Mouse (Mus musculus) liver, embryonic 11.5 days (tissue): ENCODE measurements at regions not wholly inside any gene's neighbourhood (a gene's known extent, or its start where the extent isn't known, plus 50 kb on each side); places are given as distances from the start of the nearest gene placed in this dataset.

ENCODE experiments used
- ATAC-seq: fragments of 200-750 bp; cut with Nextera tagmentation; replicated peaks from 2 replicates; pipeline ENCODE4 v1.8.0; 2017; ENCODE audit warnings: moderate number of reproducible peaks, mild to moderate bottlenecking, moderate TSS enrichment, moderate library complexity; ENCODE audit not compliant: low FRiP score
- DNase-seq: peaks from one replicate; pipeline ENCODE4 v3.0.0-alpha.2; 2017; ENCODE audit warnings: low spot score
- H3K27ac ChIP-seq: fragments of 300-500 bp; sonication (generic); 2 replicates; pipeline ENCODE4 v1.5.1; 2014; ENCODE audit warnings: mild to moderate bottlenecking, low read depth, low read length, control low read depth
- H3K27me3 ChIP-seq: fragments of 300-500 bp; sonication (generic); replicated peaks from 2 replicates; pipeline ENCODE4 v1.6.1; 2014; ENCODE audit warnings: low read length, mixed read lengths; ENCODE audit not compliant: control insufficient read depth, insufficient read depth
- H3K36me3 ChIP-seq: fragments of 300-500 bp; sonication (generic); 2 replicates; pipeline ENCODE4 v1.6.1; 2014; ENCODE audit warnings: mild to moderate bottlenecking, low read length, moderate library complexity, mixed read lengths; ENCODE audit not compliant: control insufficient read depth, insufficient read depth
- H3K4me1 ChIP-seq: fragments of 300-500 bp; sonication (generic); replicated peaks from 2 replicates; pipeline ENCODE4 v1.6.1; 2014; ENCODE audit warnings: low read length, mixed read lengths; ENCODE audit not compliant: control insufficient read depth, insufficient read depth
- H3K4me2 ChIP-seq: fragments of 300-500 bp; sonication (generic); 2 replicates; pipeline ENCODE4 v1.6.1; 2014; ENCODE audit warnings: mild to moderate bottlenecking, control low read depth, moderate library complexity
- H3K4me3 ChIP-seq: fragments of 300-500 bp; sonication (generic); 2 replicates; pipeline ENCODE4 v1.5.1; 2014; ENCODE audit warnings: low read depth, low read length, control low read depth
- H3K9ac ChIP-seq: fragments of 300-500 bp; sonication (generic); 2 replicates; pipeline ENCODE4 v1.6.1; 2014; ENCODE audit warnings: low read depth, low read length, control low read depth
- H3K9me3 ChIP-seq: fragments of 300-500 bp; sonication (generic); 2 replicates; pipeline ENCODE4 v1.6.1; 2016; ENCODE audit warnings: low read length, inconsistent platforms, mixed read lengths; ENCODE audit not compliant: control insufficient read depth
- WGBS: fragments of 180-500 bp; shearing (Covaris S2); extraction: QIAGEN DNeasy Blood & Tissue Kit; methylation state at CpG from one replicate; pipeline ENCODE4 v1.1.7; 2014; 5-methylcytosine and 5-hydroxymethylcytosine counted together

GRCm38 (mm10) chr12:77952492-77952891 is 241.6 kb upstream of the Gm6657 start:
- H3K27me3 ChIP-seq: no peaks in the 10 kb centered on the region
- H3K4me2 ChIP-seq: no peak overlapping the region
- H3K36me3 ChIP-seq: no peaks in the 10 kb centered on the region
- no peak overlapping the region for H3K9ac ChIP-seq
- no peaks in the 10 kb centered on the region for H3K4me1 ChIP-seq
- DNase-seq (no peak), ATAC-seq (no peak)
- H3K4me3 ChIP-seq: no peak overlapping the region
- no peaks in the 10 kb centered on the region for H3K9me3 ChIP-seq
- 42% methylated on average over 2 of the region's 2 CpGs for WGBS
- H3K27ac ChIP-seq: no peak overlapping the region

DNA sequence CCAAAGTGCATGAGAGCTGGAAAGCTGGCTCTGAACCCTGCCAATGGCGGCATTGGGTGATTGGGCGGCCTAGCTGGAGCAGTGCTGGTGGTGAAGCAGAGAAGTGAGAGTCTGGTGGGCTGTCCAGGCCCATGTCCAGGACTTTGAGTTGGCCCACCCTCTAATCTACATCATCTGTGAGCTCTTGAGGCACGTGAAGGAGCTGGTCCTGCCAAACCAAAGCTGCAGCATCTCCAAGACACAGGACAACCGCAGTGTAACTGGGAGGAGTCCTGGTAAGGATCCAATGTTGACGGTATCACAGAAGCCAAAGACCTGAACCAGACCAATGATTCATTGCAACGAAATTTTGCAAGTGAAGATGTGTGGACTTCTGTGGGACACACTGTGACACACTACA is 231.4 kb upstream of the Gm6657 start:
- Histone ChIP-seq H3K4me1 (no peaks in the 10 kb centered on the region), H3K27ac (no peak overlapping the region), H3K4me3 (no peak overlapping the region), H3K27me3 (no peaks in the 10 kb centered on the region), H3K4me2 (no peak overlapping the region), H3K9me3 (no peaks in the 10 kb centered on the region), H3K9ac (no peak overlapping the region), H3K36me3 (no peaks in the 10 kb centered on the region)
- ATAC-seq (no peak; the same call in 1 of the 2 replicates), DNase-seq (no peak)
- WGBS: 84% methylated on average over 6 of the region's 6 CpGs

- no peaks in the 10 kb centered on the region for H3K27me3 ChIP-seq
- WGBS: 49% methylated on average over 3 of the region's 3 CpGs
- no peak overlapping the region for H3K4me2 ChIP-seq
- H3K9ac ChIP-seq: no peak overlapping the region
- H3K9me3 ChIP-seq: no peaks in the 10 kb centered on the region
- H3K36me3 ChIP-seq: no peaks in the 10 kb centered on the region
- no peak overlapping the region for H3K4me3 ChIP-seq
- no peaks in the 10 kb centered on the region for H3K4me1 ChIP-seq
- ATAC-seq: no peak
- no peak overlapping the region for H3K27ac ChIP-seq
- no peak for DNase-seq
Observed at GRCm38 (mm10) chr12:77968543-77968942, 225.5 kb upstream of the Gm6657 start.

GRCm38 (mm10) chr12:77970026-77970425 is 224.0 kb upstream of the Gm6657 start:
- ATAC-seq: no peak
- DNase-seq: no peak
- H3K27ac ChIP-seq: no peak overlapping the region
- no peak overlapping the region for H3K9ac ChIP-seq
- WGBS: 63% methylated on average over 1 of the region's 1 CpGs
- H3K4me2 ChIP-seq: no peak overlapping the region
- no peaks in the 10 kb centered on the region for H3K27me3 ChIP-seq
- no peak overlapping the region for H3K4me3 ChIP-seq
- H3K9me3 ChIP-seq: no peaks in the 10 kb centered on the region
- H3K36me3 ChIP-seq: no peaks in the 10 kb centered on the region
- H3K4me1 ChIP-seq: no peaks in the 10 kb centered on the region

GRCm38 (mm10) chr12:77972165-77972564 is 221.9 kb upstream of the Gm6657 start:
- DNase-seq: no peak
- H3K9me3 ChIP-seq: no peaks in the 10 kb centered on the region
- WGBS: 55% methylated on average over 4 of the region's 4 CpGs

DNA sequence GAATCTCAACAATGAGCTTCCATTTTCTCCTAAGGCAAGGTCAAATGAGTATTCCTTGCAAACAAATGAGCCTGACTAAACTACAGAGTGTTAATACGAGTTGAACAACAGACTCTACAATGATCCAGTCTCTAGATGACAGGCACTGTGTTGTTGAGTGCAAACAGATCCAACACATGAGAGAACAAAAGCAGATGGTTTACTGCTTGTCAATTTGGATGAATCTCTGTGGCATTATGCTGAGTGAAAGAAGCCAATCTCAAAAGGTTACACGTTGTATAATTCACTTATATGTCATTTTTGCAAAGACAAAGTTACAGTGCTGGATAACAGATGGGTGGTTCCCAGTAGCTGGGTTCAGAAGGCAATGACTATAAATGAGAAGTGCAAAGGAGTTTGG is 217.1 kb upstream of the Gm6657 start:
- no peaks in the 10 kb centered on the region for H3K27me3 ChIP-seq
- WGBS: 72% methylated on average over 2 of the region's 2 CpGs

More at GRCm38 (mm10) chr12:77972165-77972564, 221.9 kb upstream of the Gm6657 start:
- no peak overlapping the region for H3K4me2 ChIP-seq
- no peaks in the 10 kb centered on the region for H3K4me1 ChIP-seq
- H3K36me3 ChIP-seq: no peaks in the 10 kb centered on the region
- H3K9ac ChIP-seq: no peak overlapping the region
- H3K4me3 ChIP-seq: no peak overlapping the region
- no peak overlapping the region for H3K27ac ChIP-seq
- no peak for ATAC-seq
- no peaks in the 10 kb centered on the region for H3K27me3 ChIP-seq

GRCm38 (mm10) chr12:77986738-77987137 is 207.3 kb upstream of the Gm6657 start:
- Histone ChIP-seq H3K4me1 (no peaks in the 10 kb centered on the region), H3K27me3 (no peaks in the 10 kb centered on the region), H3K9me3 (no peaks in the 10 kb centered on the region), H3K4me2 (no peak overlapping the region), H3K27ac (no peak overlapping the region), H3K9ac (no peak overlapping the region), H3K4me3 (no peak overlapping the region), H3K36me3 (no peaks in the 10 kb centered on the region)
- ATAC-seq: no peak
- no peak for DNase-seq
- WGBS: 64% methylated on average over 8 of the region's 8 CpGs

More for the DNA sequence above, 217.1 kb upstream of the Gm6657 start:
- H3K9me3 ChIP-seq: no peaks in the 10 kb centered on the region
- H3K9ac ChIP-seq: no peak overlapping the region
- no peak for DNase-seq
- H3K4me2 ChIP-seq: no peak overlapping the region
- no peak overlapping the region for H3K4me3 ChIP-seq
- H3K36me3 ChIP-seq: no peaks in the 10 kb centered on the region
- no peak for ATAC-seq
- H3K27ac ChIP-seq: no peak overlapping the region
- no peaks in the 10 kb centered on the region for H3K4me1 ChIP-seq

GRCm38 (mm10) chr12:77989766-77990165 is 204.3 kb upstream of the Gm6657 start:
- Histone ChIP-seq H3K4me1 (no peaks in the 10 kb centered on the region), H3K27me3 (no peaks in the 10 kb centered on the region), H3K36me3 (no peaks in the 10 kb centered on the region), H3K9me3 (no peaks in the 10 kb centered on the region), H3K9ac (no peak overlapping the region), H3K4me3 (no peak overlapping the region), H3K27ac (no peak overlapping the region), H3K4me2 (no peak overlapping the region)
- ATAC-seq: no peak
- 54% methylated on average over 3 of the region's 3 CpGs for WGBS
- no peak for DNase-seq

- Histone ChIP-seq H3K4me2 (no peak overlapping the region), H3K27me3 (no peaks in the 10 kb centered on the region), H3K4me1 (no peaks in the 10 kb centered on the region), H3K36me3 (no peaks in the 10 kb centered on the region), H3K9me3 (no peaks in the 10 kb centered on the region), H3K9ac (no peak overlapping the region), H3K27ac (no peak overlapping the region), H3K4me3 (no peak overlapping the region)
- ATAC-seq: no peak
- no peak for DNase-seq
- 72% methylated on average over 6 of the region's 6 CpGs for WGBS
Observed at GRCm38 (mm10) chr12:77991627-77992026, 202.4 kb upstream of the Gm6657 start.
